Mouse (Mus musculus) common myeloid progenitor, adult 5-6 weeks (primary cell): ENCODE measurements at regions not wholly inside any gene's neighbourhood (a gene's known extent, or its start where the extent isn't known, plus 50 kb on each side); places are given as distances from the start of the nearest gene placed in this dataset.
"Not testable (repeated sequence)": the region's sequence is repeated elsewhere in the genome, so short reads cannot be mapped to it uniquely, and the experiment has no call there.

ENCODE experiments used
- ATAC-seq: replicated peaks from 2 replicates; pipeline ENCODE4 v1.8.0; 2016; ENCODE audit warnings: low read depth, mild to moderate bottlenecking, moderate TSS enrichment, inconsistent platforms; ENCODE audit not compliant: poor library complexity, severe bottlenecking

- peak; percentile 78 for ATAC-seq
These were observed 158.9 kb downstream of the Trib2 start for GRCm38 (mm10) chr12:15657748-15658251.

DNA sequence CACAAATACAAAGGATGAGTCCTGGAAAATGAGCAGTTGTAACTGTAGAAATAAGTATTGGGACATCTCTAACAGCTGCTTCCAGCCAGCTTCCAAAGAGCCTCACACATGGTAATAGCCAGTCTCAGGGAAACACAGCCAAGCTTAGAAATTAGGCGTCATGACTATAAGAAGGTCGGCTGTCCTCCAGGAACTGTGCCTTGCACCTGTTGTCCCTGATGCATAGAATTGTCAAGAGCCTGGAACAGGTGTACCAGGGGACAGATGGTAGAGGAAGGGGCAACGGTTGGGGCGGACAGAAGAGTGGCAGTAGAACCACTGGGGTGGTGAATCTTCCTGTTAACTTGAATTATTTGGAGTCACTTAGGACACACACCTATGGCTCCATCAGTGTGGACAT, 162.1 kb downstream of the Trib2 start:
- ATAC-seq = no peak

DNA sequence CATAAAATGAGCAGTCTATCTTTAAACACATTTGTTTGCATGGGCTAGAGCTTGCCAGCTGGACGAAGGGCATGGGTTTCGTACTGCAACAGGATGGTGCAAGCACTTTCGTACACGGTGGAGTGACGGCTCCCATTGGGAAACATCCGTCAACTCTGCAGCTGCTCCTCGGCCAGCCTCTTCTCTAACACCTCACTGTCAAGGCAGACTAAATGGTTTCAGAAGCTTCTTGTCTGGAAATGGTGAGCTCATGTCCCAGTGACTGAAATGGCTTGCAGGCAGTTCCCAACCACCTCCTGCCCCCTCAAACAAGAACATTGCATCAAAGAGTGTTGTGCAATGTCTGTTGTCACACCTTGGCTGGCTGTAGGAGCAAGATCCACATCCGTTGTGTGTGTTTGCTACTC, 163.4 kb downstream of the Trib2 start:
- no peak for ATAC-seq

DNA sequence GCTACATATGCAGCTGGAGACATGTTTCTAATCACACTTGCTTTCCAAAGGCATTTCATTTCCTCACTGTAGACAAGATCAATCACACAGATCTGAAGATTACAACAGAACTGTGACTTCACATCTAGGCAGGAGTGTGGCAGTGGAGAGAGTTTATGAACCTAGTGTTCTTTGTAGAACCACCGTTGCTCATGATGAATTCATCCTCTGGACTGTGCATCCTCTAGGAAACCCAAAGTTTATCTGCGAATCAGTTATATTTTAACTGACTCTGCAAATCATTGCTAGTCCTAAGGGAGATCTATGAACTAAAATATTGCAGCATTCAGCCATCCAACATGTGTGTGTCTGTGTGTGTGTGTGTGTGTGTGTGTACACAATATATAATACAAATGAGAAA, 165.4 kb downstream of the Trib2 start:
- ATAC-seq = no peak

DNA sequence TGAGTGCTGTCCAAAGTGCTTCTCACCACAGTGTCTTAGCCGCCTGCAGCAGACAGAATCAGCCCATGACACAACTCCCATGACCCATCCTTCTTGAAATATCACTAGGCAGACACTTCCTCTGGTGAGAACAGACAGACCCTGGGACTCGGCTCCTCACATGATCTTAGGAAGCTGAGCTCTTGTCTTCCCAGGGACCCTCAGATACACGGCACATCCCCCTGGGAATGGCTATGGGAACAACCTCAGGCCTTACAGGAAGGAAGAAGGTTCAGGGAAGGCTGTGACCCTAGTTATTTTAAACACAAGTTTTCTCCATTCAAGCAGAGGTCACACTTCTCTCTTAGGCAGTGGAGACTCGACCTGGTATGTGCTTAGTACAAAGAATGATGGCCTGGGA, 166.8 kb downstream of the Trib2 start:
- ATAC-seq = no peak

- no peak for ATAC-seq
These were observed 167.5 kb downstream of the Trib2 start for GRCm38 (mm10) chr12:15649226-15649625.

- no peak for ATAC-seq
These were observed 172.5 kb downstream of the Trib2 start for GRCm38 (mm10) chr12:15644074-15644672.

DNA sequence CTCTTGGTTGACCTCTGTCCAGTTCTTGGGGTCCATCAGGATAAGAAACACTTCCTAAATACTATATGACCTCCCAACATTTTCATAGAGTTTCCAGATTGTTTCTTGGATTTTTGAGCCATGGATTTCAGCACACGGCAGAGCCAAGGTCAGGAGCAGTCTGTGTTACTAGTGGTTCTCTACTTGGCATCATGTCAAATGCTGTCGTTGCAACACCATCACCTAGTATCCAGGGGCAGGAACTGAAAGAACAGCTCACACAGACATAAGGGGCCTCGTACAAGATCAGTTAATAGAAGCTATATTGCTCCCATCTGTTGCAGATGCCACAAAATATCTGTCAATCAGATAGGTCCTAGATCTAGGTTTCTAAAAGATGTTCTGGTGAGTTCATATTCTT, 173.1 kb downstream of the Trib2 start:
- ATAC-seq = no peak

- no peak for ATAC-seq
These were observed 176.4 kb downstream of the Trib2 start for GRCm38 (mm10) chr12:15640320-15640719.

GRCm38 (mm10) chr12:15629971-15630370, 186.8 kb downstream of the Trib2 start:
- ATAC-seq = no peak

- ATAC-seq = no peak
These were observed 197.2 kb downstream of the Trib2 start for GRCm38 (mm10) chr12:15619521-15619920.

DNA sequence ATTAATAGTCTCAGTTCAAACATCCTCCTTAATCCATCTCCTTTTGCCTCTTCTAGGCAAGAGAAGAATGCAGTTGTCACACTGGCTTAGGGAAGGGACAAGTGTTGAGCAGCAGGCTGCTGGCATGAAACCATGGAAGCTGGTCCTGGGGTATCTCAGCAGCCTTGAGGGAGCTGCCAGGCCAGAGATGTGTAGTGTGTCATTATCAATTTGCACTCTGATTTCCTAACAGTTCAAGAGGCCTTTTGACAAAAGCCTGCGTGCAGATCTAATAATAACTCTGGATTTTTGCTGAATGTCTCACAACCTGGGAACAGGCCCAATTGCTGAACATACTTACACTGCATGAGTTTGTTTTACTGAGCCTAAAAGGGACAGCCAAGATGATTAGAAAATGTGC, 199.4 kb downstream of the Trib2 start:
- no peak for ATAC-seq

GRCm38 (mm10) chr12:15611847-15612580, 204.7 kb downstream of the Trib2 start:
- no peak for ATAC-seq

DNA sequence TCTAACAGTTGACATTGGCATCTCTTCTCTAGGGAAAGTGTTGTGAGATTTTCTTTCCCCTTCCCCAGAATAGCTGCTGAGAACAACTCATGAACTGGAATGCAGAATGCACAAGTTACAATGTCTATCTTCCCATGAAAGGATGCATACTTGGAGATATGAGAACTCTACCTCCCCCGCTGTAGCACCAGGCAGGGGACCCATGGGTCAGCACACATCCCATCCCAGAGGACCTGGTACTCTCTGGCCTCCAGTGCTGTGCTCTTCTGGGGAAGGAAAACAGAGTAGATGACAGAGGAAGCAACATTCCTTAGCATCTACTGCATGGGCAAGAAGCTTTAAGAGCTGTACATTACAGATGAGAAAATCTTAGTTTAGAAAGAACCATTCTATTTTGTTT, 209.6 kb downstream of the Trib2 start:
- no peak for ATAC-seq

- no peak for ATAC-seq
These were observed 210.6 kb downstream of the Trib2 start for GRCm38 (mm10) chr12:15606095-15606494.

DNA sequence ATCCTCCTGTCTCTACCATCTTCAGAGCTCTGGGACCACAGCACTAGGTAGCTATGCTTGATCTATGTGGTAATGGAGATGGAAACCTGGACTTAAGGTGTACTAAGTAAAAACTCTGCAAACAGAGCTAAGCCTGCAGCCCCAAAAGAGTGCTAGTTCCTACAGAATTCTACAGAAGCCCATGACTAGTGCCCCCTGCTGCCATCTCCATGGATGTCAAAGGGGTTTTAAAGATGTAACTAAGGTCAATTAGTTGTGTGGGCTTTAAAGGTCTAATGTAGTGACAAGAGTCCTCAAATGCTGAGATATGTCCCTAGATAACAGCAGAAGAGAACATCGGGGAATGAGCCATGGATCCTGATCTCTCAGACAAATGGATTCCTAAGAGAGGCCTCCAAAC, 212.1 kb downstream of the Trib2 start:
- no peak for ATAC-seq

- no peak for ATAC-seq
These were observed 212.8 kb downstream of the Trib2 start for GRCm38 (mm10) chr12:15603885-15604284.

DNA sequence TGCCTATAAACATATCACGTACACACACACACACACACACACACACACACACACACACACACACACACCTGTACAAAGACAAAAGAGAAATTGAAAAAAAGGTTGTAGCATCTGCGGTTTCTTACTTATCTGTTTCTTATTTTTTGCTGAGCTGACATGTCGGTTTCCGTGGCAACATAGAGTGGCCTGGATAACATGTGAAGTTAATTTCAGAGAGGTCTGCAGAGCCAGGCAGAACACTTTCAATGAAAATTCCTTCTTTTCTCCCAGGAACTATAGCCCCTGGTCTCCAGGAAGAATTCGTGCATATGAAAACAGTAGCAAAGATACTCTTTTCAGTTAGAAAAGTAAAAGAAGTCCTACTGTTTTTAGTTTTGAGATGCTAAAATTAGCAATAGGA, 213.4 kb downstream of the Trib2 start:
- no peak for ATAC-seq

- ATAC-seq = no peak
These were observed 222.0 kb downstream of the Trib2 start for GRCm38 (mm10) chr12:15594704-15595103.

DNA sequence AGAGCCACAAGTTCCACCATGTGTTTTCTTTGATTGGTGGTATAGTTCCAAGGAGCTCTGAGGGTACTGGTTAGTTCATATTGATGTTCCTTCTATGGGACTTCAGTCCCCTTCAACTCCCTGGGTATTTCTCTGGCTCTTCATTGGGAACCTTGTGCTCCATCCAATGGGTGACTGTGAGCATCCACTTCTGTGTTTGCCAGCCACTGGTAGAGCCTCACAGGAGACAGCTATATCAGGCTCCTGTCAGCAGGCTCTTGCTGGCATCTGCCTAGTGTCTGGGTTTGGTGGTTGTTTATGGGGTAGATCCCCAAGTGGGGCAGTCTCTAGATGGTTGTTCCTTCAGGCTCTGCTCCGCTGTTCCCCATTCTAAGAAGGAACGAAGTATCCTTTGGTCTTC, 228.9 kb downstream of the Trib2 start:
- ATAC-seq = not testable (repeated sequence)

DNA sequence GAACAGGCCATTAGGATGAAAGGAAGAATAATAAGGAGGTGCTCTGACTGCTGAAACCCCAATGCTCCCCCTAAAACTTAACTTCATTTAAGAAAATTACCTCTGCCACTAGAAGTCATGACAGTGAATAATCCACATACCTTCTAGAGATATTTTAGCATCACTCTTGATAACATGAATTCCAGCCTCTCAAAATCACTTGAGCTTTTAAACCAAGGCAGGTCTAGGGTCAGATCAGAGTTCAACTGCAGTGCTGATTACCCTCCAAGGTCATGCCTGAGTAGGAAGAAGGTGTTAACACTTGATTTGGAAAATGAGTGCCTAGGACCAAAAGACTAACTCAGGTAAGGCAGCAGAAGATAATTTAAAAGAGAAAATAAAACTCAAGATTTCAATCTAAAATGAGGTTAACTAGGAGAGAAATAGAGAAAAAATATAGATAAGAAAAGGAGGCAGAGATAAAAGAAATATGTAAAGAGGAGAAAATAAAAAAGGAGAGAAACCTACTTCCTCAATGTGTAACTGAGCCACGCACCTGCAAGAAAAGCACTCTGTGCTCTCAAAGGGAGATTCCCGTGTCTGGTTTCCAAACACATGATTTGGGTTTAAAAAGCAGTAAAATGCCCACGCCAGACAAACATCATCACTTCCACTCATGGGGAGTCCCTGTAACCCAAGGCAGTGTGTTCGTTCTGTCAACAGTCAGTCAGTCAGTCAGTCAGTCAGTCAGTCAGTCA, 229.8 kb downstream of the Trib2 start:
- ATAC-seq = no peak
